Mouse (Mus musculus): ENCODE results near the gene Mphosph8.

GRCm38 (mm10) chr14:56740175-56740574 is 72.1 kb downstream of the Mphosph8 start:
- TF ChIP-seq MAX (IDR thresholded peaks at IDR 0.05; ENCODE audit: low read length) = no peak
- TF ChIP-seq ZC3H11A (IDR thresholded peaks at IDR 0.05; ENCODE audit: low read depth, low read length) = no peak
- TF ChIP-seq POLR2A (IDR thresholded peaks at IDR 0.05; ENCODE audit: low read depth, low read length) = no peak
- peak in 1 of 2 experiments; percentile 38; a peak in 2 of 4 replicates for TF ChIP-seq CTCF (conservative IDR thresholded peaks at IDR 0.05 in 1 of 2, IDR thresholded peaks at IDR 0.05 in 1 of 2; ENCODE audit: low read depth in 2 of 2, low read length in 2 of 2)
- no peak for TF ChIP-seq CHD2 (IDR thresholded peaks at IDR 0.05; ENCODE audit: low read length)
- no peak for TF ChIP-seq POLR2AphosphoS2 (IDR thresholded peaks at IDR 0.05; ENCODE audit: low read depth, low read length)
- TF ChIP-seq USF1 (IDR thresholded peaks at IDR 0.05; ENCODE audit: low read depth, low read length) = no peak
- TF ChIP-seq EP300 (IDR thresholded peaks at IDR 0.05; ENCODE audit: low read length) = no peak
- no peak for TF ChIP-seq BHLHE40 (IDR thresholded peaks at IDR 0.05; ENCODE audit: low read depth, low read length)
